Mouse (Mus musculus): ENCODE measurements around the gene Prl8a8.

The Prl8a8 gene

DNA sequence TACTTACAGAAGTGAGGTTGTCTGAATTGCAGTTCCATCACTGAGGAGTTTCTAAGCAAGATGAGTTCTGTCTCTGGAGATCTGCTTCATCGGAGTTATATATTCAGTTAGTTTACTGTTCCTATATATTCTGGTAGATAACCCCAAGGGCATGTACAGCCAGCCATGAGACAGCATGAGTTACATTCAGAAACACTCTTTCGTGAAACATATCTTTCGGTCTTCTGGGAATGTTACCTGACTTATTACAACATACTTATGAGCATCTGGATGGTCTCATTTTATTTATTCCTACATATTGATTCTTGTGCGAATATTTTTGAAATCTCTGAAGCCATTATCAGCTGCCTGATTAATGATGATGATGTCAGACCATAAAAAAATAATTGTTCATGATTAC, at the start of gene Prl8a8:
Gene Prl8a8, minus strand, starts transcription at position 101 of the 400 bp plus-strand sequence.
- no peak for DNase-seq

DNA sequence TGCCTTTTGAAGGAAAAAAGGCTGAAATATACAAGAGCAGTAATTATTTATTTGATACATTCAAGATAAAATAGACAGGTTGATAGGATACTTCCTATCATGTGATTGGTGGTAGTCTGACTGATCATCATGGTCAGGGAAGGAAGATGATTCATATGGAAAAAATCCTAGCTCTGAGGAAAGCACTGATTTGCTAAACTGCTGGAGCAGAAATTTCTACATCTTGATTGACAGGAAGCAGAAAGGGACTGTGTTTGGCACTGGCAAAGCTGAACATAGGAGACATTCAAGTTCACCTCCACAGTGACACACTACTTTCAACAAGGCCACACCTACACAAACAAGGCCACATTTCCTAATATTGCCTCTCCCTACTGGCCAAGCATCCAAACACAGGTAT, 40.3 kb upstream of the Prl8a8 start:
- no peak for DNase-seq

GRCm38 (mm10) chr13:27523156-27523555, 10.1 kb upstream of the Prl8a8 start:
- no peak for DNase-seq

DNA sequence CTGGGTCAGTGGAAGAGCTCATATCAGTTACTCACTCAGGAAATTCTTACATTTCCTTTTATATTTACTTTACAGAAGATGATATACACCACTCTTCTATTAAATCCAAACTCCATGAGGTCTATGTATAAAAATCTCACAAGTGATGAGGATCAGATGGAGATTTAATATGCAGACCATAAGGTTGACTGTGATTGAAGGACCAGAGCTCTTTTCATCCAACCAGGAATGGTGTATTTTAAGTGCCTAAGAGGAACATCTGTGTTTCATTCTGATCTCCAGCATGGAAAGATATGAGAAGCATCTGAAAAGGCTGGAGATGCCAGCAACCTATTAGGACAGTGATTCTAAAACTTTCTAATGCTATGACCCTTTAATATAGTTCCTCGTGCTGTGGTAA, 5.4 kb downstream of the Prl8a8 start:
- no peak for DNase-seq
